In genomic region chr6:32996597-32996996, GRCm38 (mm10) we compare ENCODE assay signal across 15 mouse cellular contexts.
DNase-seq lines count a peak whose midpoint lies in the region; ATAC-seq and TF ChIP-seq lines count a peak whose summit lies in the region.
"Had no signal": no experiment of that assay in that cellular context is flagged by ENCODE, and none has a peak within 500 bp of the region (broad histone marks: within the 10 kb centered on the region; RNA-seq: fewer than 3 reads in every experiment).

No protein-coding gene starts in this region.

- H3K36me3 ChIP-seq in heart, embryonic 11.5 days (ENCODE audit: control insufficient read depth, insufficient read depth, low read length): no peaks in the 10 kb centered on the region
- no peaks in the 10 kb centered on the region for H3K36me3 ChIP-seq in lung, postnatal 0 days (ENCODE audit: insufficient read depth, low read length)
- no peaks in the 10 kb centered on the region for H3K36me3 ChIP-seq in stomach, embryonic 16.5 days (ENCODE audit: control insufficient read depth, insufficient read depth, low read length)
- H3K36me3 ChIP-seq: embryonic facial prominence, embryonic 13.5 days had no signal

- no peaks in the 10 kb centered on the region for H3K27me3 ChIP-seq in heart, embryonic 11.5 days (ENCODE audit: control insufficient read depth, insufficient read depth, low read length)
- no peaks in the 10 kb centered on the region for H3K27me3 ChIP-seq in lung, postnatal 0 days (replicated peaks; ENCODE audit: insufficient read depth, low read length)
- no peaks in the 10 kb centered on the region for H3K27me3 ChIP-seq in stomach, embryonic 16.5 days (ENCODE audit: control insufficient read depth, insufficient read depth, low read length)
- H3K27me3 ChIP-seq: embryonic facial prominence, embryonic 13.5 days; liver, embryonic 12.5 days had no signal

- TF ChIP-seq EP300 in lung, postnatal 0 days (IDR thresholded peaks at IDR 0.05): no peak

- no peak for ATAC-seq in heart, embryonic 11.5 days (replicated peaks; ENCODE audit: insufficient number of reproducible peaks, low FRiP score, low TSS enrichment)
- no peak for ATAC-seq in lung, postnatal 0 days
- ATAC-seq in stomach, embryonic 16.5 days (ENCODE audit: insufficient read depth, low FRiP score): no peak
- ATAC-seq: forebrain, embryonic 14.5 days; liver, embryonic 12.5 days; midbrain, embryonic 16.5 days had no signal

- no peak overlapping the region for H3K9ac ChIP-seq in heart, embryonic 11.5 days (ENCODE audit: low read depth, low read length)
- no peak overlapping the region for H3K9ac ChIP-seq in lung, postnatal 0 days (replicated peaks; ENCODE audit: low read depth)
- H3K9ac ChIP-seq in stomach, embryonic 16.5 days (ENCODE audit: low read length): no peak overlapping the region
- H3K9ac ChIP-seq: embryonic facial prominence, embryonic 13.5 days; liver, embryonic 12.5 days had no signal

- WGBS in heart, embryonic 11.5 days (ENCODE audit: insufficient replicate concordance): 81% methylated on average over 1 of the region's 1 CpGs
- WGBS in lung, postnatal 0 days: 91% methylated on average over 1 of the region's 1 CpGs
- WGBS in stomach, embryonic 16.5 days: 86% methylated on average over 1 of the region's 1 CpGs

- no peak for TF ChIP-seq CTCF in lung, postnatal 0 days (IDR thresholded peaks at IDR 0.05)

- intact Hi-C loops in heart, postnatal 25 days (cut with DNase I): no loop called here

- H3K27ac ChIP-seq in heart, embryonic 11.5 days (ENCODE audit: low read depth, low read length): peak overlapping the region; percentile 24
- H3K27ac ChIP-seq in lung, postnatal 0 days (ENCODE audit: low read length): peak overlapping the region; percentile 33; the same call in 1 of the 2 replicates
- peak overlapping the region; percentile 55; the same call in 1 of the 2 replicates for H3K27ac ChIP-seq in stomach, embryonic 16.5 days (ENCODE audit: low read length)
- H3K27ac ChIP-seq: embryonic facial prominence, embryonic 13.5 days; liver, embryonic 12.5 days had no signal

- peak; percentile 27 to 68 for DNase-seq in adrenal gland, adult (ENCODE audit: inconsistent age in 2 of 2, low spot score in 1 of 2)
- no peak for DNase-seq in adrenal gland, postnatal 14 days
- no peak for DNase-seq in heart, postnatal 25 days (ENCODE audit: low spot score)
- DNase-seq in lung, postnatal 0 days (ENCODE audit: low spot score): no peak
- DNase-seq in lung, postnatal 4 days: no peak
- DNase-seq in right cerebral cortex, postnatal 10 days (ENCODE audit: low spot score in 2 of 2): no peak
- DNase-seq: cerebellum, postnatal 14 days; lung, postnatal 36 days; thymus, adult 2 months had no signal

- H3K4me3 ChIP-seq in heart, embryonic 11.5 days (ENCODE audit: low read depth, low read length): no peak overlapping the region
- no peak overlapping the region for H3K4me3 ChIP-seq in lung, postnatal 0 days (ENCODE audit: low read depth, low read length)
- H3K4me3 ChIP-seq in stomach, embryonic 16.5 days (replicated peaks; ENCODE audit: low read length): no peak overlapping the region
- H3K4me3 ChIP-seq: embryonic facial prominence, embryonic 13.5 days; liver, embryonic 12.5 days had no signal

- peaks cover 3% of the 10 kb centered on the region; the same call in 1 of the 2 replicates for H3K4me1 ChIP-seq in heart, embryonic 11.5 days (ENCODE audit: control insufficient read depth, insufficient read depth, low read length)
- H3K4me1 ChIP-seq in lung, postnatal 0 days (ENCODE audit: insufficient read depth, low read depth, low read length): no peaks in the 10 kb centered on the region
- H3K4me1 ChIP-seq in stomach, embryonic 16.5 days (ENCODE audit: control insufficient read depth, insufficient read depth, low read length): peaks cover 6% of the 10 kb centered on the region

- no peaks in the 10 kb centered on the region for H3K9me3 ChIP-seq in heart, embryonic 11.5 days (replicated peaks; ENCODE audit: control insufficient read depth, low read length)
- H3K9me3 ChIP-seq in lung, postnatal 0 days (ENCODE audit: low read length): no peaks in the 10 kb centered on the region
- H3K9me3 ChIP-seq in stomach, embryonic 16.5 days (replicated peaks; ENCODE audit: control insufficient read depth, low read length): no peaks in the 10 kb centered on the region
- H3K9me3 ChIP-seq: embryonic facial prominence, embryonic 13.5 days; liver, embryonic 12.5 days had no signal

- no peak overlapping the region for H3K4me2 ChIP-seq in heart, embryonic 11.5 days
- no peak overlapping the region for H3K4me2 ChIP-seq in lung, postnatal 0 days (replicated peaks; ENCODE audit: low read depth, low read length)
- H3K4me2 ChIP-seq in stomach, embryonic 16.5 days (ENCODE audit: low read depth, low read length): no peak overlapping the region
- H3K4me2 ChIP-seq: embryonic facial prominence, embryonic 13.5 days; liver, embryonic 12.5 days had no signal

Comparison
In these comparisons a context has a peak if more than half of its experiments do, and no peak if none do; other contexts are left out.
1. DNase-seq: peak in adrenal gland, adult (2 of 2); none in adrenal gland, postnatal 14 days (single experiment), heart, postnatal 25 days (single experiment), lung, postnatal 0 days (single experiment), lung, postnatal 4 days (0 of 2) and right cerebral cortex, postnatal 10 days (0 of 2).
2. Peak in every context shown above with its lines, with median percentiles within 50 percentile points of each other: H3K27ac ChIP-seq.